Mouse (Mus musculus) midbrain, embryonic 12.5 days (tissue): ENCODE results near the gene Fyb. TPM values are rescaled to one million over a fixed set of nuclear protein-coding genes. Genes with fewer than 3 reads are reported as not detected.

ENCODE experiments used
- ATAC-seq: fragments of 200-750 bp; cut with Nextera tagmentation; 2 replicates; pipeline ENCODE4 v1.8.0; 2017; ENCODE audit warnings: low read depth, moderate TSS enrichment, moderate library complexity; ENCODE audit not compliant: low FRiP score
- H3K27ac ChIP-seq: fragments of 300-500 bp; sonication (generic); replicated peaks from 2 replicates; pipeline ENCODE4 v1.5.1; 2016; ENCODE audit warnings: mild to moderate bottlenecking
- H3K27me3 ChIP-seq: fragments of 300-500 bp; sonication (generic); 2 replicates; pipeline ENCODE4 v1.6.1; 2016; ENCODE audit warnings: mild to moderate bottlenecking
- H3K36me3 ChIP-seq: fragments of 300-500 bp; sonication (generic); 2 replicates; pipeline ENCODE4 v1.6.1; 2016
- H3K4me1 ChIP-seq: fragments of 300-500 bp; sonication (generic); 2 replicates; pipeline ENCODE4 v1.6.1; 2016
- H3K4me2 ChIP-seq: fragments of 300-500 bp; sonication (generic); replicated peaks from 2 replicates; pipeline ENCODE4 v1.6.1; 2016; ENCODE audit warnings: mild to moderate bottlenecking, moderate library complexity
- H3K4me3 ChIP-seq: fragments of 300-500 bp; sonication (generic); 2 replicates; pipeline ENCODE4 v1.5.1; 2016; ENCODE audit warnings: mild to moderate bottlenecking
- H3K9ac ChIP-seq: fragments of 300-500 bp; sonication (generic); replicated peaks from 2 replicates; pipeline ENCODE4 v1.6.1; 2016; ENCODE audit warnings: mild to moderate bottlenecking, moderate library complexity
- H3K9me3 ChIP-seq: fragments of 300-500 bp; sonication (generic); 2 replicates; pipeline ENCODE4 v1.6.1; 2016; ENCODE audit warnings: mild to moderate bottlenecking
- WGBS: fragments of 180-500 bp; shearing (Covaris S2); methylation state at CpG from one replicate; pipeline ENCODE4 v1.1.7; 2016; 5-methylcytosine and 5-hydroxymethylcytosine counted together
- polyA plus RNA-seq: library from polyadenylated mRNA; unstranded; fragments of >200 nt; fragmentation: Nextera tagmentation; extraction: Ambion mirVana; gene quantifications from 2 replicates; pipeline ENCODE4 v1.2.1, GENCODE M21; 2016

Fyb gene
- polyA plus RNA-seq, 1 experiment from 2014 or later = 5.4 TPM

DNA sequence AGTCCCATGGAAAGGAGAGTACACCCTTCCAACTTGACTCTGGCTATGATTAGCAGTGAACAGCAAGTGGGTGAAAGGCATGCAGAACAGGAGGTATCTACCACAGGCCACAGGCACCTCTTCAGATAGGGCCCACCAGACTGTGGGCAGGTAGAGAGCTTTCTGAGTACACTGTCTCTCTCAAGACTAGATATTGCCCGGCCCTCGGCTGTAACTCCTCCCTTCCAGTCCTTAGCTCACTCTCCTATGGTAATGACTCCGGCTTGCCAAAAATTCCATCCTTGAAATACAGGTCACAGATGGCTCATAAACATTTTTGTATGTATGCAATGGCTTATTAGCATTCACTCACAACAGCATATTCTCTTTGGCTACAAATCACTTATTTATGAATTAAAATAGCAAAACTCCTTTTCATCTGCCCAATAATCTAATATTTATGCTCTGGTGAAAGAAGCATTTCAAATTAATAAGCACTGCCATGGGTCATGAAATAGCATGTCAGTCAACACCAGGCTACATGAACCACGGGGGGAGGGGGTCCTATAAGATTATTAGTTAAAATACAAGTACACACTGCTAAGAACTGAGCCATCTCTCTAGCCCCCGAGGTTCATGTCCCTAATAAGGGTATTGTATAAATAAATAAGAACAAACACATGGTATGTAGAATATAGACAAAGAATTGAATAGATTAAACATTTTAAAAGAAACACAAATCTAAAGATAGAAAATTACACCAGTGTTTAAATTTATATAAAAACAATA lies 93.9 kb downstream of the Fyb start:
- Histone ChIP-seq H3K9ac (no peak overlapping the region), H3K9me3 (no peaks in the 10 kb centered on the region), H3K4me1 (no peaks in the 10 kb centered on the region), H3K4me3 (no peak overlapping the region), H3K4me2 (no peak overlapping the region), H3K36me3 (no peaks in the 10 kb centered on the region), H3K27ac (no peak overlapping the region), H3K27me3 (no peaks in the 10 kb centered on the region)
- WGBS = 81% methylated on average over 5 of the region's 5 CpGs
- ATAC-seq = no peak

DNA sequence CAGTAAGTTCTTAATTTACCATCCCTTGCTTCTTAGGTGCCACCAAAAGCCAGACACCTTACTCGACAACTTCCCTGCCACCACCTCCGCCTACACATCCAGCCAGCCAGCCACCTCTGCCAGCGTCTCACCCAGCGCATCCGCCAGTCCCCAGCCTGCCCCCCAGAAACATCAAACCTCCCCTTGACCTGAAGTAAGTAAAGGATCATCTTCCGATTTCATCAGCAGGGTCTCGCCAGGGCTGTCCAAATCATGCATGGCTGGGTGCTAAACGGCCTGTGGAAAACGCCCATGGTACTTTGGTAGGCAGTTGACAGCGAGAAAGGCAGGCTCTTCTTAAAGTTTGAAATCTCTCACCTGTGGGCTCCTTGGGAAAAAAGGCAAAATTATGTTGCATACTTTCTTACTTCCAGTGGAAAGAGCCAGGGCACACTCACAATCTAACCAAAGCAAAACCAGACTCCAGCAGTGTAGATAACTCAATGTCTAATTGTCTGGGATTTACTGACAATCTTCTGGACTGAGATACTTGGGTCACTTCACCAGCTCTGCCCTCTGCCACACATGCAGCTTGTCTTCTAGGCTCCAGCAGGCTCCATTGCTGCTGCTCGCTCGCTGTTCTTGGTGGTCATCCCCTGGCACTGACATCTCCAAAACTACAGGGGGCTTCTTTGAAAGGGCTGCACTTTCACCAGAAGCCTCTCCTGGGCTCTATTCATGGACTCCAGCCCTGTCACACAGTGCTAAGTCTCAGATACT lies 97.1 kb downstream of the Fyb start:
- Histone ChIP-seq H3K4me3 (no peak overlapping the region), H3K9ac (no peak overlapping the region), H3K36me3 (no peaks in the 10 kb centered on the region), H3K4me2 (no peak overlapping the region), H3K27ac (no peak overlapping the region), H3K9me3 (no peaks in the 10 kb centered on the region), H3K4me1 (peaks cover 5% of the 10 kb centered on the region; the same call in 1 of the 2 replicates), H3K27me3 (no peaks in the 10 kb centered on the region)
- no peak for ATAC-seq
- 88% methylated on average over 12 of the region's 12 CpGs for WGBS

DNA sequence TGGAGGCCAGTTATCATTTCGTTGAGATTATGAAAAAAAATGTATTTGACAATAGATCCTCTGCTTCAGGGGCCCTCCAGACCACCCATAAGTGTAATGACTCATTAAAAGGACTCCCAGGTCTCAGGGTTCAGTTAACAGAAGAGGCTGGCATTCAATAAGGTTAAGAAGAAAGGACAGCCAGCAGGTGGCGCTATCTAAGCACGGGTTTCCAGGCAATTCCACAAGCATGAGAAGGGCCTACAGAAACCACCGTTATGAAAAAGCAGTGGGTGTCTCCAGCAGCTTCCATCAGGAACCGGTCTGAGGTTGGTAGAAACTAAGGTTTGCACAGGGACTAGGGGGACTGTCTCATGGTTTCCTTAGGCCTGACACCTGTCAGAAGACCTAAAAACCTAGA lies 99.9 kb downstream of the Fyb start:
- ATAC-seq = peak; percentile 31; the same call in 1 of the 2 replicates
- no peaks in the 10 kb centered on the region for H3K9me3 ChIP-seq
- no peak overlapping the region for H3K4me3 ChIP-seq
- 9% methylated on average over 5 of the region's 5 CpGs for WGBS
- no peak overlapping the region for H3K27ac ChIP-seq
- no peak overlapping the region for H3K4me2 ChIP-seq
- peaks cover 6% of the 10 kb centered on the region; the same call in 1 of the 2 replicates for H3K27me3 ChIP-seq
- no peaks in the 10 kb centered on the region for H3K36me3 ChIP-seq
- peaks cover 10% of the 10 kb centered on the region; the same call in 1 of the 2 replicates for H3K4me1 ChIP-seq
- H3K9ac ChIP-seq = no peak overlapping the region

DNA sequence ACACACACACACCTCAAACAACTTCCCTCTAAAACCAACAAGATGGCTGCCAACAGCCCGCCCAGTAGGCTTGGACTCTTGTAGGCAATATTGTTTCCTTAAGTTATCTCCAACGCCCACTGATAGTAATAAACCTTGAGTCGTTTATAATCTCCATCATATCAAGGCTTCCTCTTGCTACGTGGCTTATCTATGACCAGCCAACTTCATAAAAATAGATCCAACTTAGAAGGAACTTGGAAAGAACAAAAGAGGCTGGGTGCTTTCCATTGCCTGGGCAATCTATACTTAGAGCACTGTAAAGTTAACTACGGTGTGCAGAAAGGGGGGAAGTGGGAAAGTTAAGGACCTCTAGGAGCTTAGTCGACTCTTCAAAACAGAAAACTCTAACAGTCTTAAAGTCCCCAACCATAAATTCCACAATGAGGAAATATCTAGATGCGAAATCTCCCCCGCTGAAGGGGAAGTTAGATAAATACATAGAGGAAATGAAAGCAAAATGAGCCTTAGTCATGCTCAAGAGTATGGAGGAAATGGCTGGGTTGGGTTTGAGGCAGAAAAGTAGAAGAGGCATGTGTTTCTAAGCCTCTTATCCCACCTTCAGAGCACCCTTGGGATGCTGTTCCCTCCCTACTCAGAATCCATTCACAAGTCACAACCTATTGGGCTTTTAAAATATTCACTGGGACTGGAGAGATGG lies 101.0 kb downstream of the Fyb start:
- WGBS = 93% methylated on average over 8 of the region's 8 CpGs
- Histone ChIP-seq H3K27me3 (peaks cover 6% of the 10 kb centered on the region; the same call in 1 of the 2 replicates), H3K27ac (no peak overlapping the region), H3K4me1 (peaks cover 10% of the 10 kb centered on the region; the same call in 1 of the 2 replicates), H3K4me2 (no peak overlapping the region), H3K36me3 (no peaks in the 10 kb centered on the region), H3K9me3 (no peaks in the 10 kb centered on the region), H3K9ac (no peak overlapping the region), H3K4me3 (no peak overlapping the region)
- ATAC-seq = no peak

DNA sequence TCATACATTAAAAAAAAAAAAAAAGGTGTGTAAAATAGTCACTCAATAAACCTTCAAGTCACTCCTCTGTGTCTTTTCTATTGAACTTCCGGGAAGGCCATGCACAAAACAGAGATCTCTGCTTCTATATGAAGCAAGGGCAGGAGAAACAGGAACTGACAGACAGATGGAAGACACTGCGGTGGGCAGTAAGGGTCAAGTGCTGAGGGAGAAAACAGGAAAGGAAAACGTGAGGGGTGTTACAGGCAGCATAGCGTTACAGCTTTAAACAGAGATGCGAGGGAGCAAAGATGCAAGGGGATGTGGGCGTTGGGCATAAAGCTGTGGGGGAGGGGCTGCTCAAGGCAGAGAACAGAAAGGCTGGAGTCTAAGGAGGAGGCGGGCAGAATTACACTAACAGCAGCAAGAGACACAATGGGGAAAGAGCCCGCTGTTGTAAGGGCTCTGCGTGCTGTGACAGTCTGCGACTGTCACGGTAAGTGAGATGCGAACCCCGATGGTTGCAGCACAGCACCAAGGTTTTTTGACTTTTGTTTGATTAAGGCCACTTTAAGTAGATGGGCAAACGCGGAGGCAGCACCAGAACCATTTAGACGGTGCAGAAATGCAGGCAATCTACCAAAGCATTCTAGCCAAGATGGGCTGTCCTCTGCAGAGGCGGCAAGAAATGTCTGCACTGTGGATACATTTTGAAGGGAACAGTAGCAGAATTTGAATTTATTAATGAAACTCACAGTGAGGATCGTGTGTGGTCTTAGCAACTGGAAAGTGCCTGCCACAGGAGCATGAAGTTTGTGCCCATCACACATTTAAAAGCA lies 101.9 kb downstream of the Fyb start:
- WGBS = 11% methylated on average over 18 of the region's 18 CpGs
- Histone ChIP-seq H3K4me1 (peaks cover 10% of the 10 kb centered on the region; the same call in 1 of the 2 replicates), H3K4me3 (peak overlapping the region; percentile 33), H3K36me3 (no peaks in the 10 kb centered on the region), H3K27ac (no peak overlapping the region), H3K27me3 (peaks cover 6% of the 10 kb centered on the region; the same call in 1 of the 2 replicates), H3K9me3 (no peaks in the 10 kb centered on the region), H3K9ac (peak overlapping the region; percentile 44), H3K4me2 (peak overlapping the region; percentile 52)
- peak; percentile 78 for ATAC-seq

DNA sequence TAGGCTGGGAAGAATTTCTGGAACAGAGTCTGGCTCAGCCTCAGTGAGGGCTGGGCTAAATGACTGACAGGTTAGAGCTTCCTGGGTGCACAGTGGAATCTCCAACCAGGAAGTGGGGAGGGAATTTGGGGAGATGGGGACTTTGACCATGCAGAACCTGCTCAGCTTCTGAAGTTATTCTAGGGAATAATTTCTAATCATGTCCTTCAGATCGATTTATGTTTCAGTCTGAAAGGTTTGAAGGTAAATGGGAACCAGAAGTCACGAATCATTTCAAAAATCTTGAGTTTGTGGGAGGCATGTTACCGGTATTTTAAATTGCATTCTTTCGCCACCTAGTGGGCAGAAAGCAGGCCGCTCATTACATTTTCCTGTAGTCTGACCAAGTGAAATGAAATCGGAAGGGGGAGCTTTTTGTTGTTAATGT lies 103.0 kb downstream of the Fyb start:
- 5% methylated on average over 6 of the region's 6 CpGs for WGBS

DNA sequence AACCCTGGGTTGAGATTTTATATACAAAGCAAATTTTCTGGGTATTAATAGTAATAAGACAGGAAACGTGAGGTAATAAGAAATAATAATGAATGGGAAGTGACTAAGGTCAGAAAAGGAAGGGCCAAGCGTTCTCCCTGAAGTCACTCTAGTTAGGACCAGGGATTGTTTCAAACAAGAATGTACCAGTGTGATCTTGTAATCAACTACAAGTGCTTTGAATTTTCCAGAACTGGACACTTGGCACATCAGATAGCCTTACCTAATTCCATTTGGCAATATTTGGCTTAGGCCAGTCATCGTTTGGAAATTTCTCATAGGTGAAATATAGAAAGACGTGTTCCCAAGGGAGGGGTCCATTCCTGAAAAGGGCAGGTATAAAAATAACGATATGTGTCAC lies 103.5 kb downstream of the Fyb start:
- H3K27ac ChIP-seq = no peak overlapping the region
- no peak for ATAC-seq
- no peaks in the 10 kb centered on the region for H3K36me3 ChIP-seq
- no peak overlapping the region for H3K4me2 ChIP-seq
- WGBS = 76% methylated on average over 5 of the region's 5 CpGs
- no peaks in the 10 kb centered on the region for H3K9me3 ChIP-seq
- H3K4me3 ChIP-seq = no peak overlapping the region
- H3K4me1 ChIP-seq = peaks cover 10% of the 10 kb centered on the region; the same call in 1 of the 2 replicates
- peaks cover 6% of the 10 kb centered on the region; the same call in 1 of the 2 replicates for H3K27me3 ChIP-seq
- H3K9ac ChIP-seq = no peak overlapping the region

More for the DNA sequence above, 103.0 kb downstream of the Fyb start:
- no peaks in the 10 kb centered on the region for H3K36me3 ChIP-seq
- peaks cover 6% of the 10 kb centered on the region; the same call in 1 of the 2 replicates for H3K27me3 ChIP-seq
- H3K9ac ChIP-seq = no peak overlapping the region
- H3K27ac ChIP-seq = no peak overlapping the region
- no peaks in the 10 kb centered on the region for H3K9me3 ChIP-seq
- ATAC-seq = no peak
- peak overlapping the region; percentile 52 for H3K4me2 ChIP-seq
- peaks cover 10% of the 10 kb centered on the region; the same call in 1 of the 2 replicates for H3K4me1 ChIP-seq
- H3K4me3 ChIP-seq = no peak overlapping the region

DNA sequence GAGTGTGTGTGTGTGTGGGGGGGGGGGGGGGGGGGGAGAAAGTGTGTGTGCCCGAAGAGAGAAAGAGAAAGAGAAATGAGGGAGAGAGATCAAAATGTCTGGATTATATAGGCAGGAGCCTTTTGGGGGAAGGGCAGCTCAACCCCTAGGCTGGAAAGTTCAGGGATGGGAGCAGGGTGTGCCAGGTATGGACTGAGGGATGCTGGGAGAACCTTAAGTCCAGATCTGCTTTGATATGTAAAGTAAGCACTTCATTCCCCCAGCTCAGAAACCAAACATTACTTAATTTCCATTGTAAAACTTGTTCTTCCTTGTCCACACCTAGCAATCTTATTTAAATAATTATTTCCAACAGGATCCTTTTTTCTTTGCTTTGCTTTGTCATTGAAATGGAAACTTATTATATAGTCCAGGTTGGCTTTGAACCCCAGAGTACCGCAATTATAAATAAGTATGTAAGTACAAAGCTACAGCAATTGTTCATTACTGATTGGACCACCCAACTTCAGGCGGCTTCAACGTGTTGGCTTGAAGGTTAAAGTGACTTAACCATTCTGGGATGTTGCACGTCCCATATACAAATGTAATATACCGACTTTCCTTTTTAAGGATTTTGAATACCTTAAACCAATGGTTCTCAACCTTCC lies 105.9 kb downstream of the Fyb start:
- peaks cover 6% of the 10 kb centered on the region; the same call in 1 of the 2 replicates for H3K27me3 ChIP-seq
- no peaks in the 10 kb centered on the region for H3K9me3 ChIP-seq
- H3K4me3 ChIP-seq = no peak overlapping the region
- no peaks in the 10 kb centered on the region for H3K36me3 ChIP-seq
- H3K27ac ChIP-seq = no peak overlapping the region
- peaks cover 10% of the 10 kb centered on the region; the same call in 1 of the 2 replicates for H3K4me1 ChIP-seq
- 89% methylated on average over 5 of the region's 6 CpGs for WGBS
- ATAC-seq = no peak
- no peak overlapping the region for H3K4me2 ChIP-seq
- H3K9ac ChIP-seq = no peak overlapping the region

DNA sequence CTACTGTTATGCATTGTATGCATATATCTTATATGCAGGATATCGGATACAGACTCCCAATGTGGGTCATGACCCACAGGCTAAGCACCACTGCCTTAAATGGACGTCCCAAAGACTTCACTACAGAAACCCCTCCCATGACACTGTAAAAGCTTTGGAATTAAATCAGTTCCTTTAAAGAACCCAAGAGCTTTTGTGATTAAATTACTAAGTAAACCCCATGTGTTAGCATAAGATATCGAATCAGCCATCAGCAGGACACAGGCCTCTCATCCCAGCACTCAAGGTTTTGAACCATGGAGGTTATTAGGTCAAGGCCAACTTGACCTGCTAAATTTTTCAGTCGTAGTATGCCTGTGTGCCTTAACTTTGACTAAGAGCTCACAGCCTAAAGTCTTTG lies 106.5 kb downstream of the Fyb start:
- H3K27ac ChIP-seq = no peak overlapping the region
- H3K36me3 ChIP-seq = no peaks in the 10 kb centered on the region
- 74% methylated on average over 4 of the region's 4 CpGs for WGBS
- no peak overlapping the region for H3K9ac ChIP-seq
- H3K4me1 ChIP-seq = peaks cover 10% of the 10 kb centered on the region; the same call in 1 of the 2 replicates
- peaks cover 6% of the 10 kb centered on the region; the same call in 1 of the 2 replicates for H3K27me3 ChIP-seq
- no peak overlapping the region for H3K4me3 ChIP-seq
- ATAC-seq = no peak
- no peaks in the 10 kb centered on the region for H3K9me3 ChIP-seq
- no peak overlapping the region for H3K4me2 ChIP-seq

DNA sequence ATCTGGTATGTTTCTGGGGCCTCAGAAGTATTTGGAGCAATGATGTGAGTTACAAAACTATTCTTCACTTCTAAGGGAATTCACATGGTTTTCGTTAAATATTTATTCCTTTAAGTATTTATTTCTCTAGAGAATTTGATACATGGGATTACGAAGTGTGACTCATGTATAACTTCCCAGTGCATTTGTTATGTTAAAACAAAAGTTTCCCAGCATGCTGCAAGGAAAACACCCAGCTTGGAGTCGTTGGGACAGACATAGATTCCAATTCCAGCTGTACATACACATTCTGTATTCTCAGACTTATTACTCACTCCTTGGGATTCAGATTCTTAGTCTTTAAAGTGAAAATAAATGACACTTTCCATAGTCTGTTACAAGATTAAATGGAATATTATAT lies 112.8 kb downstream of the Fyb start:
- Histone ChIP-seq H3K4me1 (no peaks in the 10 kb centered on the region), H3K9ac (no peak overlapping the region), H3K9me3 (no peaks in the 10 kb centered on the region), H3K4me3 (no peak overlapping the region), H3K27me3 (no peaks in the 10 kb centered on the region), H3K36me3 (no peaks in the 10 kb centered on the region), H3K27ac (no peak overlapping the region), H3K4me2 (no peak overlapping the region)
- 77% methylated on average over 3 of the region's 3 CpGs for WGBS
- ATAC-seq = no peak

DNA sequence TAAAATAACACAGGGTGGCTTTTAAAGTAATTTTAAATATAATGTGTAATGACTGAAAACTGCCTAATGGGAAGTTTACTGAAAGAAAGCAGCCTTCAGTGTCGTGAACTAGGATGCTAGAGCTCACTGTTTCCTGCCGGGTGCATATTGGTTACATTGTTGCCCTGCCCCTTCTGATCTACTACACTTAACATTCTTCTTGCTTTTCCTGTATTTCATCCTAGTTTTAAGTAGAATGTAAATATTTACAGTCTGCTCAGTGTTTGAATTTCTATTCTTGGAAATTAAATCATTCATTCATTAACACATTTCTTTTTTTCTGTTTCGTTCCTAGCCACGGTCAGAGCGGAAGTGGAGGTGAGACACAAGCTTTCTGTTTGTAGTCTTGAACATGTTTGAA lies 119.6 kb downstream of the Fyb start:
- 75% methylated on average over 5 of the region's 5 CpGs for WGBS
- no peaks in the 10 kb centered on the region for H3K36me3 ChIP-seq
- ATAC-seq = no peak
- H3K4me2 ChIP-seq = no peak overlapping the region
- no peak overlapping the region for H3K4me3 ChIP-seq
- H3K9me3 ChIP-seq = no peaks in the 10 kb centered on the region
- no peak overlapping the region for H3K9ac ChIP-seq
- H3K4me1 ChIP-seq = no peaks in the 10 kb centered on the region
- no peaks in the 10 kb centered on the region for H3K27me3 ChIP-seq
- no peak overlapping the region for H3K27ac ChIP-seq
